Mouse (Mus musculus): ENCODE data around the gene Dppa1. TPM values are rescaled to one million over a fixed set of nuclear protein-coding genes. Genes with fewer than 3 reads are reported as not detected.
"Not testable (repeated sequence)": the region's sequence is repeated elsewhere in the genome, so short reads cannot be mapped to it uniquely, and the experiment has no call there.

Dppa1 gene
- not detected for total RNA-seq (2021)
- long read RNA-seq, experiment 1: 0 reads
- long read RNA-seq, experiment 2: 0 reads

GRCm38 (mm10) chr11:46629211-46629795 is at the start of gene Dppa1:
Gene Dppa1 (minus strand): TSS chr11:46629261.
- DNase-seq: no peak

GRCm38 (mm10) chr11:46667938-46668337 is 38.9 kb upstream of the Dppa1 start:
- no peak for DNase-seq

GRCm38 (mm10) chr11:46667105-46667504 is 38.0 kb upstream of the Dppa1 start:
- no peak for DNase-seq

- peak; percentile 2 to 3 for DNase-seq
Measured at GRCm38 (mm10) chr11:46665599-46666522, 36.8 kb upstream of the Dppa1 start.

GRCm38 (mm10) chr11:46663215-46663614 is 34.2 kb upstream of the Dppa1 start:
- DNase-seq: no peak

GRCm38 (mm10) chr11:46652476-46652875 is 23.4 kb upstream of the Dppa1 start:
- no peak for DNase-seq

GRCm38 (mm10) chr11:46649655-46650054 is 20.6 kb upstream of the Dppa1 start:
- not testable (repeated sequence) for DNase-seq

GRCm38 (mm10) chr11:46644824-46645223 is 15.8 kb upstream of the Dppa1 start:
- DNase-seq: no peak

- no peak for DNase-seq
Measured at GRCm38 (mm10) chr11:46636568-46636967, 7.5 kb upstream of the Dppa1 start.

- not testable (repeated sequence) for DNase-seq
Measured at GRCm38 (mm10) chr11:46635516-46635915, 6.5 kb upstream of the Dppa1 start.

GRCm38 (mm10) chr11:46631635-46632034 is 2.6 kb upstream of the Dppa1 start:
- peak; percentile 43 to 61 for DNase-seq

GRCm38 (mm10) chr11:46620414-46621168 is 8.5 kb downstream of the Dppa1 start:
- no peak for DNase-seq

- no peak for DNase-seq
Measured at GRCm38 (mm10) chr11:46619929-46620328, 9.1 kb downstream of the Dppa1 start.

- DNase-seq: peak; percentile 11 to 39
Measured at GRCm38 (mm10) chr11:46592416-46592815, 36.6 kb downstream of the Dppa1 start.

GRCm38 (mm10) chr11:46582741-46583140 is 46.3 kb downstream of the Dppa1 start:
- no peak for DNase-seq

- no peak for DNase-seq
Measured at GRCm38 (mm10) chr11:46580428-46580827, 48.6 kb downstream of the Dppa1 start.

- DNase-seq: peak; percentile 83 to 85
Measured at GRCm38 (mm10) chr11:46578771-46579281, 50.2 kb downstream of the Dppa1 start.

- no peak for DNase-seq
Measured at GRCm38 (mm10) chr11:46571327-46571726, 57.7 kb downstream of the Dppa1 start, which contains the start of gene BC053393. Gene BC053393 (plus strand): TSS chr11:46571536.

- no peak for DNase-seq
Measured at GRCm38 (mm10) chr11:46569107-46569506, 60.0 kb downstream of the Dppa1 start.

- DNase-seq: no peak
Measured at GRCm38 (mm10) chr11:46565967-46566366, 63.1 kb downstream of the Dppa1 start.

- DNase-seq: peak; percentile 37 to 58
Measured at GRCm38 (mm10) chr11:46564671-46565070, 64.4 kb downstream of the Dppa1 start.

GRCm38 (mm10) chr11:46561096-46561495 is 68.0 kb downstream of the Dppa1 start:
- no peak for DNase-seq
